Mouse (Mus musculus): ENCODE results near the gene Wdr18. TPM values are rescaled to one million over a fixed set of nuclear protein-coding genes. Genes with fewer than 3 reads are reported as not detected.
A peak's percentile ranks its signal among the peaks of the same experiment; 100 is the strongest.

Gene Wdr18
- total and polyA plus RNA-seq, 3 experiments = 54.2 to 92.1 (median 70.8) TPM

DNA sequence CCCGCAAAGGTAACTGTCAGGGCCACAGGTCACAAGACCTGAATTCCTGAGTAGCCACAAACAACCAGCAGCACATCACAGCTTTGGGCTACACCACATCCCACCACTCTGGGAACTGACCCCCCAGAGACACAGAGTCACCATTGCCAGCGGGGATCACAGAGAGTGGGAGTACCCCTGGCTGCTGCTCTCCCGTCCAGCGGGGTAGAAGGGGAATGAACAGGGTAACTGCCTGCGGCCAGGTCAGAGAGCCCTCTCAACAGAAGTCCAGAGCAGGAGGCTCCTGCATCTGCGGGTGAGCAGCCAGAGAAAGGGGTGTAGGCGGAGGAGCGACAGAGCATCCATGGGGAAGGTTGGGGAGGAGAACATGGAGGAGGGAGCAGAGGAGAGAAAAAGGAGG, 43.9 kb upstream of the Wdr18 start:
- H3K27ac ChIP-seq (ENCODE audit: insufficient read depth, low read depth) = no peak overlapping the region
- peaks cover 4 to 30% of the 10 kb centered on the region in 2 experiments for H3K36me3 ChIP-seq (replicated peaks in 1 of 2; ENCODE audit: control insufficient read depth in 1 of 2, insufficient read depth in 1 of 2, low read length in 1 of 2)
- no peaks in the 10 kb centered on the region for H3K9me3 ChIP-seq (replicated peaks; ENCODE audit: low read length)
- no peak for DNase-seq (ENCODE audit: extremely low read depth)
- TF ChIP-seq JUND (conservative IDR thresholded peaks at IDR 0.05; ENCODE audit: low read depth, low read length) = no peak
- TF ChIP-seq E2F4 (IDR thresholded peaks at IDR 0.05; ENCODE audit: insufficient replicate concordance, low read depth, low read length) = no peak
- TF ChIP-seq USF1 (IDR thresholded peaks at IDR 0.05; ENCODE audit: low read depth, low read length) = no peak
- TF ChIP-seq TBP (conservative IDR thresholded peaks at IDR 0.05; ENCODE audit: low read depth, low read length) = no peak
- dilution Hi-C loops (cut with MboI; ENCODE audit: extremely low pct_ligation_motif_present, extremely low pct_unique_long_range_greater_than_20kb, low sequenced_read_pairs) (no loop called here), in situ Hi-C loops (cut with MboI; ENCODE audit: low pct_ligation_motif_present, low pct_unique_long_range_greater_than_20kb, low sequenced_read_pairs) (no loop called here)
- H3K4me1 ChIP-seq (ENCODE audit: control insufficient read depth in 1 of 2, insufficient read depth in 2 of 2) = peaks cover 10 to 30% of the 10 kb centered on the region in 2 experiments
- H3K79me2 ChIP-seq (replicated peaks; ENCODE audit: control insufficient read depth, extremely low read depth, insufficient read depth, poor library complexity, severe bottlenecking) = no peaks in the 10 kb centered on the region; the same call in 1 of the 2 replicates
- H3K4me2 ChIP-seq (ENCODE audit: insufficient read depth, low read depth, poor library complexity, severe bottlenecking) = peak overlapping the region; percentile 55
- peak overlapping the region; percentile 94 for H3K9ac ChIP-seq (ENCODE audit: insufficient read depth, low read depth)
- H3K4me3 ChIP-seq (replicated peaks in 1 of 3; ENCODE audit: low read depth in 2 of 3, low read length in 2 of 3, poor library complexity in 1 of 3) = peak overlapping the region; percentile 83 to 93 (median 87)
- no peaks in the 10 kb centered on the region for H3K27me3 ChIP-seq (replicated peaks)

GRCm38 (mm10) chr10:79916808-79917531, 43.0 kb upstream of the Wdr18 start, which contains the start of gene Kiss1r:
Kiss1r (plus strand) TSS chr10:79916971.
- in situ Hi-C loops (cut with MboI; ENCODE audit: low pct_ligation_motif_present, low pct_unique_long_range_greater_than_20kb, low sequenced_read_pairs) (no loop called here), dilution Hi-C loops (cut with MboI; ENCODE audit: extremely low pct_ligation_motif_present, extremely low pct_unique_long_range_greater_than_20kb, low sequenced_read_pairs) (no loop called here)
- TF ChIP-seq NRF1 (IDR thresholded peaks at IDR 0.05; ENCODE audit: low read depth, low read length) = 0 out of 2 replicates have a peak, but pooled peaks have one; percentile 9
- no peak for TF ChIP-seq MYC (IDR thresholded peaks at IDR 0.05; ENCODE audit: low read depth, low read length)
- TF ChIP-seq HCFC1 (IDR thresholded peaks at IDR 0.05; ENCODE audit: low read depth, low read length) = peak; percentile 70
- TF ChIP-seq KAT2A (IDR thresholded peaks at IDR 0.05; ENCODE audit: insufficient replicate concordance, low read length) = no peak
- no peak for TF ChIP-seq USF1 (IDR thresholded peaks at IDR 0.05; ENCODE audit: low read depth, low read length)
- TF ChIP-seq TCF12 (IDR thresholded peaks at IDR 0.05; ENCODE audit: low read depth, low read length) = peak; percentile 88
- TF ChIP-seq JUN (IDR thresholded peaks at IDR 0.05; ENCODE audit: insufficient read depth, low read depth, low read length) = no peak
- no peak for TF ChIP-seq MEF2A (IDR thresholded peaks at IDR 0.05; ENCODE audit: borderline replicate concordance, low read depth, low read length)
- no peak for TF ChIP-seq GABPA (IDR thresholded peaks at IDR 0.05; ENCODE audit: insufficient replicate concordance, low read depth, low read length)
- no peak for TF ChIP-seq MAZ (IDR thresholded peaks at IDR 0.05; ENCODE audit: low read depth, low read length)
- TF ChIP-seq POLR2A (IDR thresholded peaks at IDR 0.05; ENCODE audit: low read depth, low read length) = peak; percentile 95
- peak; percentile 53 for TF ChIP-seq MXI1 (IDR thresholded peaks at IDR 0.05; ENCODE audit: low read depth, low read length)
- 0 out of 2 replicates have a peak, but pooled peaks have one; percentile 28 for TF ChIP-seq TBP (conservative IDR thresholded peaks at IDR 0.05; ENCODE audit: low read depth, low read length)
- TF ChIP-seq IRF4 (IDR thresholded peaks at IDR 0.05; ENCODE audit: low read depth, low read length) = no peak
- peak; percentile 40; the same call in 1 of the 2 replicates for TF ChIP-seq ZMIZ1 (IDR thresholded peaks at IDR 0.05; ENCODE audit: low read depth, low read length)
- no peak for TF ChIP-seq USF2 (conservative IDR thresholded peaks at IDR 0.05; ENCODE audit: low read depth, low read length)
- peak; percentile 92 for TF ChIP-seq NELFE (IDR thresholded peaks at IDR 0.05; ENCODE audit: low read depth, low read length)
- TF ChIP-seq MAX (IDR thresholded peaks at IDR 0.05; ENCODE audit: low read length) = no peak
- Histone ChIP-seq H3K9ac (ENCODE audit: insufficient read depth, low read depth) (peak within 1 kb of the TSS; percentile 94), H3K9me3 (replicated peaks; ENCODE audit: low read length) (peaks cover 4% of the 10 kb centered on the region), H3K27ac (ENCODE audit: insufficient read depth, low read depth) (no peak within 1 kb of the TSS), H3K36me3 (replicated peaks in 1 of 2; ENCODE audit: control insufficient read depth in 1 of 2, insufficient read depth in 1 of 2, low read length in 1 of 2) (peaks cover 0 to 21% of the 10 kb centered on the region in 2 experiments), H3K4me1 (ENCODE audit: control insufficient read depth in 1 of 2, insufficient read depth in 2 of 2) (peaks cover 10 to 30% of the 10 kb centered on the region in 2 experiments), H3K4me3 (replicated peaks in 1 of 3; ENCODE audit: low read depth in 2 of 3, low read length in 2 of 3, poor library complexity in 1 of 3) (peak within 1 kb of the TSS; percentile 83 to 93 (median 87)), H3K4me2 (ENCODE audit: insufficient read depth, low read depth, poor library complexity, severe bottlenecking) (peak within 1 kb of the TSS; percentile 55), H3K79me2 (replicated peaks; ENCODE audit: control insufficient read depth, extremely low read depth, insufficient read depth, poor library complexity, severe bottlenecking) (no peaks in the 10 kb centered on the region; the same call in 1 of the 2 replicates), H3K27me3 (replicated peaks) (no peaks in the 10 kb centered on the region)
- peak; percentile 64 for DNase-seq (ENCODE audit: extremely low read depth)
